Mouse (Mus musculus): ENCODE results near the gene Cenpo. TPM values are rescaled to one million over a fixed set of nuclear protein-coding genes. Genes with fewer than 3 reads are reported as not detected.

Cenpo gene
- total RNA-seq, 2 experiments from 2014 or later = 35.5 to 42.7 TPM

GRCm38 (mm10) chr12:4158179-4158578 is 75.9 kb downstream of the Cenpo start:
- ATAC-seq (replicated peaks; ENCODE audit: low FRiP score, low TSS enrichment, poor library complexity, severe bottlenecking) = no peak

GRCm38 (mm10) chr12:4157466-4157865 is 76.6 kb downstream of the Cenpo start:
- no peak for ATAC-seq (replicated peaks; ENCODE audit: low FRiP score, low TSS enrichment, poor library complexity, severe bottlenecking)

DNA sequence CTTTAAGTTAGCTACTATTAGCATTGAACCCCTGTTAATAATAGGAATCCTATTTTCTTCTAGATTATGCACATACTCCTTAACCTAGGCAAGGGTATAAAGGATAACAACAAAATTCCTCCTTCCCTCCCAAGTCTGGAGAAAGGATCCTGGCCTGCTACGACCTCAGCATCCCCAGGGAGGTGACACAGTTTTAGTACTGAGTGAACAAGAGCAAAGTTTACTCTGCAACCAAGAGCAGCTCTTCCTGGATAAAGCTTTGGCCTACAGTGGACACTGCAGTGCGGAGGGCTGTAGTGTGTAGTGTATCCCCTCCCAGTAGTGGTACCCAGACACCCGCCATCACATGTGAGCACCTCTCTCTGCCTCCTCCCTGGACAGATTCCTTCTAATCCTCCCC is 82.1 kb downstream of the Cenpo start:
- ATAC-seq (replicated peaks; ENCODE audit: low FRiP score, low TSS enrichment, poor library complexity, severe bottlenecking) = no peak

- no peak for ATAC-seq (replicated peaks; ENCODE audit: low FRiP score, low TSS enrichment, poor library complexity, severe bottlenecking)
These were observed 83.2 kb downstream of the Cenpo start for GRCm38 (mm10) chr12:4150936-4151335.

Other genes with a start within 250 kb of the Cenpo start
- 0.02 and 0.99 TPM in 2 replicates for gene Efr3b, start 195.4 kb downstream of the Cenpo start, total RNA-seq (2014; fragmentation: Nextera tagmentation)
- gene Efr3b, start 195.4 kb downstream of the Cenpo start, total RNA-seq (2017) = 0.70 and 0.91 TPM in 2 replicates
- gene Dnajc27, start 151.7 kb downstream of the Cenpo start, total RNA-seq (2014; fragmentation: Nextera tagmentation) = 10.8 and 11.8 TPM in 2 replicates
- gene Dnajc27, start 151.7 kb downstream of the Cenpo start, total RNA-seq (2017) = 5.8 and 8.0 TPM in 2 replicates
- gene Adcy3, start 101.2 kb downstream of the Cenpo start, total RNA-seq (2014; fragmentation: Nextera tagmentation) = 0.33 and 0.67 TPM in 2 replicates
- gene Adcy3, start 101.2 kb downstream of the Cenpo start, total RNA-seq (2017) = 0.33 and 5.2 TPM in 2 replicates
- gene Ptrhd1, start 267 bp downstream of the Cenpo start, total RNA-seq (2014; fragmentation: Nextera tagmentation) = 2.1 and 3.9 TPM in 2 replicates
- gene Ptrhd1, start 267 bp downstream of the Cenpo start, total RNA-seq (2017) = 2.7 and 3.5 TPM in 2 replicates
- 11.2 and 11.9 TPM in 2 replicates for gene Ncoa1, start 242.9 kb upstream of the Cenpo start, total RNA-seq (2014; fragmentation: Nextera tagmentation)
- 6.3 and 11.9 TPM in 2 replicates for gene Ncoa1, start 242.9 kb upstream of the Cenpo start, total RNA-seq (2017)

All from megakaryocyte-erythroid progenitor cell, adult 5-6 weeks (primary cell).